Comparison of ENCODE assay signal across 13 mouse cellular contexts in the genomic region with DNA sequence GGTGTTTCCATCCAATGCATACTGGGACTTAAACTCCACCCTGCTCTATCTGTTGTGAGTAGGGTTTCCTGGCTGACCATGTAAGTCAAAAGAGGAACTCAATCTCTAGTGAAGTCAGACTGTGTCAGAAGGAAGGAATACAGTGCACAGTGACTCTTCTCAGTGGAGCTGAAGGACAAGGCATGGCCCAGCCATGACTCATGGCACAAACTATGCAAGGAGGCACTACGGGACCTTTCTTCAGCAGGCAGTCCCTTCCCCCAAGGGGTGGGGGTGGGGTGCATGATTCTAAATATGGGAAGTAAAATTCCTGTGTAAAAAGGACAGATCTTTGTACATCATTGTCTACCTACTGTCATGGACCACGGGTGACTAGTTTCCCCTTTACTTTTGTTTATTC. TPM values are rescaled to one million over a fixed set of nuclear protein-coding genes. Genes with fewer than 3 reads are reported as not detected.
A peak's percentile ranks its signal among the peaks of the same experiment; 100 is the strongest.
DNase-seq lines count a peak whose midpoint lies in the region; ATAC-seq and TF ChIP-seq lines count a peak whose summit lies in the region.
"Had no signal": no experiment of that assay in that cellular context is flagged by ENCODE, and none has a peak within 500 bp of the region (broad histone marks: within the 10 kb centered on the region; RNA-seq: fewer than 3 reads in every experiment).

No protein-coding gene starts in this region.

- peak; percentile 25 for DNase-seq in liver, postnatal 0 days
- DNase-seq in NIH3T3 (ENCODE audit: low read depth) = peak; percentile 70
- DNase-seq in skeletal muscle tissue, adult 2 months (ENCODE audit: low read depth, low spot score) = peak; percentile 38
- no peak for DNase-seq in cerebellum, postnatal 36 days
- DNase-seq in forebrain, embryonic 14.5 days (ENCODE audit: low spot score) = no peak
- DNase-seq: cerebellum, postnatal 10 days had no signal

- TF ChIP-seq EP300 in liver, postnatal 0 days (IDR thresholded peaks at IDR 0.05; ENCODE audit: low read depth) = no peak

- H3K9ac ChIP-seq in liver, postnatal 0 days (replicated peaks) = no peak overlapping the region
- H3K9ac ChIP-seq in liver, embryonic 12.5 days = no peak overlapping the region
- no peak overlapping the region for H3K9ac ChIP-seq in forebrain, embryonic 13.5 days
- no peak overlapping the region for H3K9ac ChIP-seq in forebrain, embryonic 14.5 days (ENCODE audit: low read length)
- H3K9ac ChIP-seq: forebrain, embryonic 15.5 days; heart, embryonic 15.5 days; kidney, embryonic 15.5 days had no signal

- 29% methylated on average over 2 of the region's 2 CpGs for WGBS in liver, postnatal 0 days (ENCODE audit: insufficient replicate concordance)
- WGBS in liver, embryonic 12.5 days (ENCODE audit: insufficient replicate concordance) = 34% methylated on average over 2 of the region's 2 CpGs
- WGBS in forebrain, embryonic 13.5 days = 85% methylated on average over 2 of the region's 2 CpGs
- WGBS in forebrain, embryonic 14.5 days = 96% methylated on average over 2 of the region's 2 CpGs

- peak; percentile 56; the same call in 1 of the 2 replicates for ATAC-seq in liver, postnatal 0 days
- ATAC-seq in liver, embryonic 12.5 days = no peak
- peak; percentile 98 for ATAC-seq in common myeloid progenitor, adult 5-6 weeks (replicated peaks; ENCODE audit: low read depth, poor library complexity, severe bottlenecking)
- no peak for ATAC-seq in forebrain, embryonic 13.5 days
- ATAC-seq in forebrain, embryonic 14.5 days = no peak
- ATAC-seq: forebrain, embryonic 15.5 days; hindbrain, postnatal 0 days had no signal

- H3K27ac ChIP-seq in liver, postnatal 0 days (ENCODE audit: low read depth) = no peak overlapping the region
- no peak overlapping the region for H3K27ac ChIP-seq in liver, embryonic 12.5 days
- no peak overlapping the region for H3K27ac ChIP-seq in forebrain, embryonic 13.5 days
- no peak overlapping the region for H3K27ac ChIP-seq in forebrain, embryonic 14.5 days (ENCODE audit: low read depth, low read length)
- H3K27ac ChIP-seq: forebrain, embryonic 15.5 days; heart, embryonic 15.5 days; hindbrain, postnatal 0 days; kidney, embryonic 15.5 days had no signal

- no peaks in the 10 kb centered on the region for H3K27me3 ChIP-seq in liver, postnatal 0 days (ENCODE audit: insufficient read depth, low read length)
- no peaks in the 10 kb centered on the region for H3K27me3 ChIP-seq in liver, embryonic 12.5 days (replicated peaks)
- H3K27me3 ChIP-seq in forebrain, embryonic 13.5 days = no peaks in the 10 kb centered on the region
- no peaks in the 10 kb centered on the region for H3K27me3 ChIP-seq in forebrain, embryonic 14.5 days (replicated peaks; ENCODE audit: control insufficient read depth, insufficient read depth, low read length)
- H3K27me3 ChIP-seq: forebrain, embryonic 15.5 days; heart, embryonic 15.5 days; kidney, embryonic 15.5 days had no signal

- H3K4me1 ChIP-seq in liver, postnatal 0 days (ENCODE audit: insufficient read depth) = no peaks in the 10 kb centered on the region
- H3K4me1 ChIP-seq in liver, embryonic 12.5 days = no peaks in the 10 kb centered on the region
- no peaks in the 10 kb centered on the region for H3K4me1 ChIP-seq in forebrain, embryonic 13.5 days
- H3K4me1 ChIP-seq in forebrain, embryonic 14.5 days (ENCODE audit: control insufficient read depth, insufficient read depth, low read length) = no peaks in the 10 kb centered on the region
- H3K4me1 ChIP-seq: forebrain, embryonic 15.5 days; heart, embryonic 15.5 days; kidney, embryonic 15.5 days had no signal

- TF ChIP-seq CTCF in liver, postnatal 0 days (IDR thresholded peaks at IDR 0.05; ENCODE audit: low read depth) = no peak

- no peak overlapping the region for H3K4me2 ChIP-seq in liver, postnatal 0 days (ENCODE audit: low read depth, low read length)
- no peak overlapping the region for H3K4me2 ChIP-seq in liver, embryonic 12.5 days
- H3K4me2 ChIP-seq in forebrain, embryonic 13.5 days = no peak overlapping the region
- H3K4me2 ChIP-seq in forebrain, embryonic 14.5 days (ENCODE audit: low read length) = no peak overlapping the region
- H3K4me2 ChIP-seq: forebrain, embryonic 15.5 days; heart, embryonic 15.5 days; kidney, embryonic 15.5 days had no signal

- H3K4me3 ChIP-seq in liver, postnatal 0 days (ENCODE audit: low read depth, low read length) = no peak overlapping the region
- no peak overlapping the region for H3K4me3 ChIP-seq in liver, embryonic 12.5 days
- no peak overlapping the region for H3K4me3 ChIP-seq in forebrain, embryonic 13.5 days
- no peak overlapping the region for H3K4me3 ChIP-seq in forebrain, embryonic 14.5 days (ENCODE audit: low read depth, low read length)
- H3K4me3 ChIP-seq: forebrain, embryonic 15.5 days; heart, embryonic 15.5 days; kidney, embryonic 15.5 days had no signal

- H3K9me3 ChIP-seq in liver, postnatal 0 days (ENCODE audit: low read length) = no peaks in the 10 kb centered on the region
- no peaks in the 10 kb centered on the region for H3K9me3 ChIP-seq in liver, embryonic 12.5 days (replicated peaks)
- H3K9me3 ChIP-seq in forebrain, embryonic 13.5 days (replicated peaks) = peaks cover 5% of the 10 kb centered on the region; the same call in 1 of the 2 replicates
- H3K9me3 ChIP-seq in forebrain, embryonic 14.5 days (replicated peaks; ENCODE audit: control insufficient read depth, low read length) = no peaks in the 10 kb centered on the region
- H3K9me3 ChIP-seq: forebrain, embryonic 15.5 days; kidney, embryonic 15.5 days had no signal

- no peaks in the 10 kb centered on the region for H3K36me3 ChIP-seq in liver, postnatal 0 days (replicated peaks; ENCODE audit: insufficient read depth, low read length)
- H3K36me3 ChIP-seq in liver, embryonic 12.5 days = no peaks in the 10 kb centered on the region
- no peaks in the 10 kb centered on the region for H3K36me3 ChIP-seq in forebrain, embryonic 13.5 days (ENCODE audit: poor library complexity, severe bottlenecking)
- H3K36me3 ChIP-seq in forebrain, embryonic 14.5 days (ENCODE audit: control insufficient read depth, insufficient read depth, low read length) = no peaks in the 10 kb centered on the region
- H3K36me3 ChIP-seq: forebrain, embryonic 15.5 days; heart, embryonic 15.5 days; kidney, embryonic 15.5 days had no signal

RNA-seq across cellular contexts. Expression of a gene that starts 27.3 kb away (rescaled TPM):
- polyA plus RNA-seq in liver, postnatal 0 days (2015; fragmentation: Nextera tagmentation; extraction: Ambion mirVana) = 0.50 and 0.66 TPM in 2 replicates
- polyA plus RNA-seq in liver, embryonic 12.5 days (2016; fragmentation: Nextera tagmentation; extraction: Ambion mirVana) = 0.67 and 0.84 TPM in 2 replicates
- total RNA-seq in common myeloid progenitor, adult 5-6 weeks (2017) = 0.14 TPM in 1 of 2 replicates, not detected in the other
- polyA plus RNA-seq in forebrain, embryonic 13.5 days (2015; fragmentation: Nextera tagmentation; extraction: Ambion mirVana) = 0.82 and 1.1 TPM in 2 replicates
- polyA plus RNA-seq in forebrain, embryonic 14.5 days (2014; fragmentation: Nextera tagmentation; extraction: Ambion mirVana) = 0.98 and 1.1 TPM in 2 replicates

Comparison
In these comparisons a context has a peak if more than half of its experiments do, and no peak if none do; other contexts are left out.
1. ATAC-seq: peak in liver, postnatal 0 days (single experiment) and common myeloid progenitor, adult 5-6 weeks (single experiment); none in liver, embryonic 12.5 days (single experiment), forebrain, embryonic 13.5 days (single experiment) and forebrain, embryonic 14.5 days (single experiment).
2. DNase-seq: peak in liver, postnatal 0 days (single experiment), NIH3T3 (single experiment) and skeletal muscle tissue, adult 2 months (single experiment); none in cerebellum, postnatal 36 days (0 of 2) and forebrain, embryonic 14.5 days (single experiment).